Mouse (Mus musculus) intestine, embryonic 16.5 days (tissue): ENCODE measurements around the gene Fbxl21. TPM values are rescaled to one million over a fixed set of nuclear protein-coding genes. Genes with fewer than 3 reads are reported as not detected.

Source experiments
- ATAC-seq: fragments of 200-750 bp; cut with Nextera tagmentation; 2 replicates; pipeline ENCODE4 v1.8.0; 2017; ENCODE audit warnings: moderate TSS enrichment, moderate library complexity
- H3K27ac ChIP-seq: fragments of 300-500 bp; sonication (generic); 2 replicates; pipeline ENCODE4 v1.5.1; 2014; ENCODE audit warnings: mild to moderate bottlenecking, low read length
- H3K27me3 ChIP-seq: fragments of 300-500 bp; sonication (generic); replicated peaks from 2 replicates; pipeline ENCODE4 v1.6.1; 2014; ENCODE audit warnings: low read length, control low read depth, mixed read lengths; ENCODE audit not compliant: control insufficient read depth, insufficient read depth
- H3K36me3 ChIP-seq: fragments of 300-500 bp; sonication (generic); 2 replicates; pipeline ENCODE4 v1.6.1; 2014; ENCODE audit warnings: low read length, control low read depth; ENCODE audit not compliant: control insufficient read depth, insufficient read depth
- H3K4me1 ChIP-seq: fragments of 300-500 bp; sonication (generic); 2 replicates; pipeline ENCODE4 v1.6.1; 2014; ENCODE audit warnings: low read length, control low read depth, mixed read lengths; ENCODE audit not compliant: control insufficient read depth, insufficient read depth
- H3K4me2 ChIP-seq: fragments of 300-500 bp; sonication (generic); 2 replicates; pipeline ENCODE4 v1.6.1; 2014; ENCODE audit warnings: low read depth, low read length, control low read depth
- H3K4me3 ChIP-seq: fragments of 300-500 bp; sonication (generic); 2 replicates; pipeline ENCODE4 v1.5.1; 2014; ENCODE audit warnings: mild to moderate bottlenecking, low read length
- H3K9ac ChIP-seq: fragments of 300-500 bp; sonication (generic); 2 replicates; pipeline ENCODE4 v1.6.1; 2014; ENCODE audit warnings: low read depth, low read length
- H3K9me3 ChIP-seq: fragments of 300-500 bp; sonication (generic); 2 replicates; pipeline ENCODE4 v1.6.1; 2016; ENCODE audit warnings: low read length, control low read depth; ENCODE audit not compliant: control insufficient read depth
- WGBS: fragments of 180-500 bp; shearing (Covaris S2); extraction: QIAGEN DNeasy Blood & Tissue Kit; methylation state at CpG from one replicate; pipeline ENCODE4 v1.1.7; 2014; 5-methylcytosine and 5-hydroxymethylcytosine counted together
- polyA plus RNA-seq: library from polyadenylated mRNA; unstranded; fragments of >200 nt; fragmentation: Nextera tagmentation; extraction: Ambion mirVana; gene quantifications from 2 replicates; pipeline ENCODE4 v1.2.1, GENCODE M21; 2015

Gene Fbxl21
- polyA plus RNA-seq, 1 experiment from 2014 or later, result 1.6 TPM

DNA sequence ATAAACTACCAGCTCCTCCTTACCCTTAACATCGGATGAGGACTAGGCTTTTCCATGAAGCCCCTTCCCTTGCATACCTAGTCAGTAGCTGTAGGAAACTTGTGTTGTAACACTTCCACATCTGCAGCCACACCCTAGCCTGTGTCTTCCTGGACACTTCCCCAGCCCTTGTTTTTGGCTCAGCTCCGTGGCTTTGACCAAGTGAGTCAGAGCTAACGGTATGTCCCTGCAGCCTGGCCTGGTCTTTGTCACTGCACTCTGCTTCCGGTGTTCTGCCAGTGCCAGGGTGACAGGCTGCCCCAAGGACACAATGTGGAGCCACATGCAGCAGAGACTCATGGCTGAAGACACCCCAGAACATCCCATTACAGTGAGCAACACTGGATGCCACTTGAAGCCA, 27.1 kb downstream of the Fbxl21 start:
- Histone ChIP-seq H3K9ac (no peak overlapping the region), H3K4me2 (no peak overlapping the region), H3K36me3 (no peaks in the 10 kb centered on the region), H3K27me3 (no peaks in the 10 kb centered on the region), H3K4me3 (no peak overlapping the region), H3K9me3 (no peaks in the 10 kb centered on the region), H3K4me1 (peaks cover 19% of the 10 kb centered on the region), H3K27ac (no peak overlapping the region)
- WGBS, result 34% methylated on average over 4 of the region's 4 CpGs
- no peak for ATAC-seq

- H3K9ac ChIP-seq, result no peak overlapping the region
- ATAC-seq, result peak; percentile 50
- H3K27ac ChIP-seq, result no peak overlapping the region
- H3K9me3 ChIP-seq, result no peaks in the 10 kb centered on the region
- H3K36me3 ChIP-seq, result no peaks in the 10 kb centered on the region
- no peaks in the 10 kb centered on the region for H3K27me3 ChIP-seq
- peaks cover 24% of the 10 kb centered on the region for H3K4me1 ChIP-seq
- no peak overlapping the region for H3K4me2 ChIP-seq
- no peak overlapping the region for H3K4me3 ChIP-seq
- WGBS, result 11% methylated on average over 1 of the region's 1 CpGs
Observed at GRCm38 (mm10) chr13:56550574-56550973, 28.3 kb downstream of the Fbxl21 start.

- no peak overlapping the region for H3K4me3 ChIP-seq
- no peak for ATAC-seq
- no peaks in the 10 kb centered on the region for H3K9me3 ChIP-seq
- H3K4me1 ChIP-seq, result peaks cover 27% of the 10 kb centered on the region
- no peaks in the 10 kb centered on the region for H3K36me3 ChIP-seq
- H3K9ac ChIP-seq, result no peak overlapping the region
- H3K4me2 ChIP-seq, result no peak overlapping the region
- H3K27ac ChIP-seq, result no peak overlapping the region
- H3K27me3 ChIP-seq, result no peaks in the 10 kb centered on the region
- 81% methylated on average over 6 of the region's 6 CpGs for WGBS
Observed at GRCm38 (mm10) chr13:56551661-56552060, 29.4 kb downstream of the Fbxl21 start.

- Histone ChIP-seq H3K27me3 (no peaks in the 10 kb centered on the region), H3K4me1 (peaks cover 24% of the 10 kb centered on the region), H3K4me2 (no peak overlapping the region), H3K9me3 (no peaks in the 10 kb centered on the region), H3K9ac (no peak overlapping the region), H3K27ac (no peak overlapping the region), H3K4me3 (no peak overlapping the region), H3K36me3 (no peaks in the 10 kb centered on the region)
- no peak for ATAC-seq
- WGBS, result 59% methylated on average over 2 of the region's 2 CpGs
Observed at GRCm38 (mm10) chr13:56553923-56554322, 31.7 kb downstream of the Fbxl21 start.

- Histone ChIP-seq H3K27ac (no peak overlapping the region), H3K9ac (no peak overlapping the region), H3K27me3 (no peaks in the 10 kb centered on the region), H3K9me3 (no peaks in the 10 kb centered on the region), H3K4me3 (no peak overlapping the region), H3K4me2 (no peak overlapping the region), H3K4me1 (peaks cover 19% of the 10 kb centered on the region), H3K36me3 (no peaks in the 10 kb centered on the region)
- no peak for ATAC-seq
- WGBS, result 25% methylated on average over 2 of the region's 2 CpGs
Observed at GRCm38 (mm10) chr13:56554409-56554808, 32.1 kb downstream of the Fbxl21 start.

- H3K36me3 ChIP-seq, result no peaks in the 10 kb centered on the region
- H3K4me1 ChIP-seq, result peaks cover 18% of the 10 kb centered on the region
- H3K4me2 ChIP-seq, result no peak overlapping the region
- 3% methylated on average over 1 of the region's 1 CpGs for WGBS
- no peak overlapping the region for H3K27ac ChIP-seq
- no peak for ATAC-seq
- no peak overlapping the region for H3K9ac ChIP-seq
- H3K9me3 ChIP-seq, result no peaks in the 10 kb centered on the region
- no peaks in the 10 kb centered on the region for H3K27me3 ChIP-seq
- no peak overlapping the region for H3K4me3 ChIP-seq
Observed at GRCm38 (mm10) chr13:56555957-56556356, 33.7 kb downstream of the Fbxl21 start.

DNA sequence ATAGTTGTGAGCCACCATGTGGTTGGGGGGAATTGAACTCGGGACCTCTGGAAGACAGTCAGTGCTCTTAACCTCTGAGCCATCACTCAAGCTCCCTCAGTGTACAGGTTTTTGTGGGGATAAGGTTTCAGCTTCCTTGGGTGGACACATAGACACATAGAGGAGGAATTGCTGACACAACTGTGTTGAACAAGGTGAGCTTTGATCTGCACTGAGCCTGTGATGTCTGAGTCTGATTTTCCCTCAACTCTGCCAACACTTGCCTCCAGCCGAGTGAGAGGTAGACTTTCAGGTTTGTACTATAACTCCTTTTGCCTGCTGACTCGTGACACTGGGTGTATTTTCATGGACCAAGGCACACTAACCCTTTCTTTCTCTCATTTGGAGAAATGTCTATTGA, 34.4 kb downstream of the Fbxl21 start:
- no peak for ATAC-seq
- H3K4me3 ChIP-seq, result no peak overlapping the region
- 74% methylated on average over 3 of the region's 3 CpGs for WGBS
- no peaks in the 10 kb centered on the region for H3K9me3 ChIP-seq
- no peak overlapping the region for H3K9ac ChIP-seq
- H3K4me2 ChIP-seq, result no peak overlapping the region
- no peaks in the 10 kb centered on the region for H3K36me3 ChIP-seq
- H3K4me1 ChIP-seq, result peaks cover 23% of the 10 kb centered on the region
- H3K27me3 ChIP-seq, result no peaks in the 10 kb centered on the region
- H3K27ac ChIP-seq, result no peak overlapping the region

DNA sequence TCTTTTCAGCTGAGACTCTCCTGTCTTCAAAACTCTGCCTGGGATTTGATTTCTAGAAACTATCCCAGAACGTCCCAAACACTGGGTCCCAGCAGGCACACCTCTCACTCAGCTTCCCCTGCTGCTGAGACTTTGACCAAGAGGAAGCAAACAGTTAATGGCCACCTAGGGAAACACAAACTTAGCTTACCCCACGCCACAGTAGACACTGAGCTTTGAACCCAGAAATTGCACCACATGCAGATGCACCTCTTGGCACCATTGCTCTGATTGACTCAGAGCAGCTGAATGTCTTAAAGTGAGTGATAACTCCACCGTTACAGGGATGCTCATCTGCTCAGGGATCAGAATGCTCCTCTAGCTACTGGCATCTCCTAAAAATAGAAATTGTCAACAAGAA, 36.5 kb downstream of the Fbxl21 start:
- H3K9me3 ChIP-seq, result no peaks in the 10 kb centered on the region
- WGBS, result 47% methylated on average over 3 of the region's 3 CpGs
- ATAC-seq, result peak; percentile 39; the same call in 1 of the 2 replicates

GRCm38 (mm10) chr13:56559841-56560370, 37.6 kb downstream of the Fbxl21 start:
- 75% methylated on average over 6 of the region's 6 CpGs for WGBS
- H3K4me1 ChIP-seq, result peaks cover 16% of the 10 kb centered on the region
- H3K27ac ChIP-seq, result no peak overlapping the region
- no peak for ATAC-seq
- no peak overlapping the region for H3K9ac ChIP-seq
- no peaks in the 10 kb centered on the region for H3K36me3 ChIP-seq
- no peak overlapping the region for H3K4me2 ChIP-seq
- H3K27me3 ChIP-seq, result no peaks in the 10 kb centered on the region
- no peaks in the 10 kb centered on the region for H3K9me3 ChIP-seq
- H3K4me3 ChIP-seq, result no peak overlapping the region

More for the DNA sequence above, 36.5 kb downstream of the Fbxl21 start:
- no peak overlapping the region for H3K9ac ChIP-seq
- peaks cover 19% of the 10 kb centered on the region for H3K4me1 ChIP-seq
- no peaks in the 10 kb centered on the region for H3K36me3 ChIP-seq
- H3K27me3 ChIP-seq, result no peaks in the 10 kb centered on the region
- H3K4me2 ChIP-seq, result no peak overlapping the region
- no peak overlapping the region for H3K27ac ChIP-seq
- H3K4me3 ChIP-seq, result no peak overlapping the region

GRCm38 (mm10) chr13:56561129-56561528, 38.9 kb downstream of the Fbxl21 start:
- no peak overlapping the region for H3K4me2 ChIP-seq
- no peaks in the 10 kb centered on the region for H3K27me3 ChIP-seq
- peaks cover 12% of the 10 kb centered on the region for H3K4me1 ChIP-seq
- H3K4me3 ChIP-seq, result no peak overlapping the region
- H3K27ac ChIP-seq, result no peak overlapping the region
- H3K9me3 ChIP-seq, result no peaks in the 10 kb centered on the region
- no peaks in the 10 kb centered on the region for H3K36me3 ChIP-seq
- 69% methylated on average over 8 of the region's 8 CpGs for WGBS
- no peak overlapping the region for H3K9ac ChIP-seq
- peak; percentile 51; the same call in 1 of the 2 replicates for ATAC-seq
